Mouse (Mus musculus) brain, adult 2 months (tissue): Measurements from ENCODE around the gene Arhgap23.

Source experiments
- DNase-seq: peaks from one replicate; pipeline ENCODE4 v3.0.0; 2011; ENCODE audit warnings: low read depth, low spot score

Gene Arhgap23

GRCm38 (mm10) chr11:97463166-97463565, 47.8 kb downstream of the Arhgap23 start:
- DNase-seq = no peak

GRCm38 (mm10) chr11:97463991-97464390, 48.7 kb downstream of the Arhgap23 start:
- DNase-seq = no peak

- DNase-seq = no peak
Measured at GRCm38 (mm10) chr11:97465957-97466356, 50.6 kb downstream of the Arhgap23 start.

- DNase-seq = peak; percentile 97
Measured at GRCm38 (mm10) chr11:97466444-97467160, 51.3 kb downstream of the Arhgap23 start.

GRCm38 (mm10) chr11:97468639-97469287, 53.4 kb downstream of the Arhgap23 start:
- DNase-seq = peak; percentile 94

GRCm38 (mm10) chr11:97469828-97470227, 54.5 kb downstream of the Arhgap23 start:
- no peak for DNase-seq

DNA sequence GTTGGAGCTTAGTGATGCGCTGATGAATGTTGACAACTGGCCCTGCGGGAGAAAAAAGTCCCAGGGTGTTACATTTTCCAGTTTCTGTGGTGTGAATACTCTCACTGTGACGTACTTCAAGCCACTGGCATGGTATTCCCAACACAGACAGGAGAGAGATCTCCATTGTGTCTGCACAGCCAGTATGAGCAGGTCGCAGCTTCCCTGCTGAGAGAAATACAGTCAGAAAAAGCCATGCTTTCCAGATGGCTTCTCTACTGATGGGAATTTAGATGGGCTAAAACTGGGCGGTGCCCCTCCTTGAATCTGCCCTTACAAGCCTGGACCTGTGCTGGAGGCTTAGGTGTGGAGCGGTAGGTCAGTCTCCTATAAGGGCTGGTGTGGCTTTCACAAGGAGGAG, 55.9 kb downstream of the Arhgap23 start:
- DNase-seq = no peak

DNA sequence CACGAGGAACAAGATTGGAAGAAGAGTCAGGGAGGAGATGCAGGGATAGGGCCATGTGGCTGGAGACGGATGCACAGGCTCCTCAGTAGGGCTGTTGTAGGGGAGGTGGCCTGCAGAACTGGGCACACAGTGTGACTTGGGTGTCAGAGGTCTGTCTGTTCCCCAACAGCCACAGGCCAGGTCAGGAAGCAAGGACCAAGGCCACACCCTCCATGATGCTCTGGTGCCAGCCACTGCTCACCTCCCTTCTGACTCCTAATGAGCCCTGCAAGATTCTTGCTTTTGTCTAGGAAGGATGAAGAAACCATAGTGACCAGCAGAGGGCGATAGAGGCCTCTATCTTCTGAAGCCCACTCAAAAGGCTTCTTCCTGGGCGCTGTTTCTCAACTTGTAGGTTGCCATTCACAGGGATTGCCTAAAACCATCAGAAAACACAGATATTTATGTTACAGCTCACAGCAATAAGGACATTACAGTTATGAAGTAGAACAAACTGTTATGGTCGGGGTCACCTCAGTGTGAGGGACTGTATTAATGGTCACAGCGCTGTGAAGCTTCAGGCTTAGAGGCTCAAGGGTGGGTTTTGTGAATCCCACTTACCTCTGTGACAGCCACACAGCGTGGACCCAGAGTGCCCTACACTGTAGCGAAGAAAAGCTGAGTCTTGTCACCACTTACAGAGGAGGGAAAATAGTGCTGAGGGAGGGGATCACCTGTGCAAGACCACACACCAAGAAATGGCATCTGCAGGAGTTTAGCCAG, 61.2 kb downstream of the Arhgap23 start:
- DNase-seq = peak; percentile 92

DNA sequence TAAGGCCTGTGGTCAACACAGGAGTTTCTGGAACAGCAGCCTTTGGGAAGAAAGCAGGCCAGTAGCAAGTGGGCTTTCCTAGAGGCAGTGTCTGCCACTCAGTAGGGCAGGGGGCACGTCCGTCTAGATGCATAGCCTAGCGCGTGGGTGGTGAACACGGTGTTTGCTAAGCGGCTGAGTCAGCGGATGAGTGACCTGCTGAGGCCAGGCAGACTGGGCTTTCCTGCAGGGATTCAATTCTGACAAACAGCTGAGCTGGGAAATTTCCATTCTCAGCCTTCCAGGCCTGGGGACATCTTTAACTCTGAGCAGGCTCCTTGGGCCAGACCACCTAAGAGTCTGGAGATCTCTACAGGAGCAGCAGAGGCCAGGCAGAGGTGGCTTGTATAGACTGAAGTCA, 62.1 kb downstream of the Arhgap23 start:
- peak; percentile 90 for DNase-seq

GRCm38 (mm10) chr11:97478345-97478744, 63.0 kb downstream of the Arhgap23 start:
- DNase-seq = no peak

- no peak for DNase-seq
Measured at GRCm38 (mm10) chr11:97479085-97479484, 63.8 kb downstream of the Arhgap23 start.

DNA sequence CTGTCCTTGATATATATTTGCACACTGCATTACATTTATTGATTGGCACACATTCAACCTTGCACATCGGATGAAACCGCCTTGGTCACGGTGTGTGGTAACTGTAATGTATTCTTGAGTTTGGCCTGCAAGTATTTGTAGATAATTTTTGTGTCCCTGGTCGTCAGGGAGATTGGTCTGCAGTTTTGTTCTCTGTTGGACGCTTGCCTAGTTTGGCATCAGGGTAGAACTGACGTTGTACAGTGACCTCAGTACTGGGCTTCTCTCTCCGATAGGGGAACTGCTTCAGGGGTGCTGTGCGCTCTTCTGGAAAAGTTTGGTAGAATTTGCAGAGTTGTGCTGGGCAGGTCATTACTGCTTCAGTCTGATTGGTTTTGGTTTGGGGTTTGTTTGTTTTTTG, 64.5 kb downstream of the Arhgap23 start:
- peak; percentile 47 for DNase-seq

DNA sequence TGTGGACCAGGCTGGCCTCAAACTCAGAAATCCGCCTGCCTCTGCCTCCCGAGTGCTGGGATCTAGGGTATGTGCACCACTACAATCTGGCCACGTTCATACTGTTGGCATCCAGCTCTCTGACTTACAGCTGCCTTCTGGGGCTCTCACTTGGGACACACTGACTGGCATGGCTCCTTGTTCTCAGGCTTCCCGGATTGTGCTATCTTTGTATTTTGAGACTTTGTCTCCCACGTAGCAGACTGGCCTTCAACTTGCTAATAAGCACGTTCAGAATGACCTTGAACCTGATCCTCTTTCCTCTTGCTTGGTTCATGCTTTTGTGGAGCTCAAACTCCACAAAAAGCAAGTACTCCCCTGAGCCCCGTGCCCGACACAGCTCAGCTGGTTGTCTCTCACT, 70.3 kb downstream of the Arhgap23 start:
- DNase-seq = no peak

DNA sequence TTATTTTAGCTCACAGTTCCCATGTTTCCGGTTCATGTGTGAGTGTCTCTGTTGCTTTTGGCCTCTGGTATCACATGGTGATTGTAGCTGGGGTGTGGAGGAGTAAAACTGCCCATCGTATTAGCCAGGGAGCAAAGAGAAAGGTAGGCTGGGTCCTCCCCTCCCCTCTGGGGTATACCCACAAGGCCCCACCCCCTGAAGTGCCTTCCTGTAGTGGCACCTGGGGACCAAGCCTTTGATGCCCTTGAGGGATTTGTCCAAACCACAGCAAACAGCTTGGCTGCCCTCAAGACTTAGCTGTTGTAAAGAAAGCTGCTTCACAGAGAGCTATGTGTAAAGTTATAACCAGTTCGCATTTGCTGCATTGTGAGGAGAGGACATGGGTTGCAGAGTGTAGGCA, 72.3 kb downstream of the Arhgap23 start:
- DNase-seq = no peak

- peak; percentile 78 for DNase-seq
Measured at GRCm38 (mm10) chr11:97489589-97490324, 74.4 kb downstream of the Arhgap23 start.

DNA sequence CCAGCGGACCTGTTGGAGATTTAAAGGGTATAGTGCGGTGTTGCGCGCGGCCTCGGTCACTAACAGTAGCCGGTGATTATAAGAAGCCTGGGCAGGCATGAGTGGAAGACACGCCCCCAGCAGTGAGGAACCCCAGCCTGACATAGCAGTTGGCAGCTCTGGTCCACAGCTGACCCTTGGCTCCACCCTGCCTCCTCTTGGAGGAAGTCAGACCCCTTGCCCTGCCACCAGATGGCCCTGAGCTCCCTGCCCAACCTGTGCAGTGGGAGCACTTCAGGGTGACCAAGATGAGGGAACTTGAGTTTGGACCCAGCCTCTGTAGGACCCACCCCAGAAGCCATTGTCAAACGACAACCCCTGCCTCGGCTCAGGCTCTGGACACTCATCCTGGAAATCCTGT, 76.3 kb downstream of the Arhgap23 start:
- DNase-seq = no peak

DNA sequence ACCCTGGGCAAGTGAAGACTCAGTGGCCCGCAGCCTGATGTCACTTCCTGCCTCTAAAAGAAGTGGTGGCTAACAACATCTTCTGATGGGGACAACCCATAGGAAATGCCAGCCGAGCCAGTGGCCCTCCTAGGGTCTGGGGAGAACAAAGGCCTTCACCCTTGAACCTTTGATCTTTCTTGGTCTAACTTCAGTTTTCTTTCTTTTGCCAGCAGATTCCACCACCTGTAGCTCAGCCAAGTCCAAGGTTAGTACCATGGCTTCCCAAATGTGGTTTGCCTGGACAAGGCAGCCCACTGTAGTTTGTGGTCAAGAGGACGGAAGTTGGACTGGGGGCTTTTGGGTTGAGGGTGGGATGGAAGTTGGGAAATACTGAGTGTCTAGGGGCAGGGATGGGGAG, 77.5 kb downstream of the Arhgap23 start:
- no peak for DNase-seq

DNA sequence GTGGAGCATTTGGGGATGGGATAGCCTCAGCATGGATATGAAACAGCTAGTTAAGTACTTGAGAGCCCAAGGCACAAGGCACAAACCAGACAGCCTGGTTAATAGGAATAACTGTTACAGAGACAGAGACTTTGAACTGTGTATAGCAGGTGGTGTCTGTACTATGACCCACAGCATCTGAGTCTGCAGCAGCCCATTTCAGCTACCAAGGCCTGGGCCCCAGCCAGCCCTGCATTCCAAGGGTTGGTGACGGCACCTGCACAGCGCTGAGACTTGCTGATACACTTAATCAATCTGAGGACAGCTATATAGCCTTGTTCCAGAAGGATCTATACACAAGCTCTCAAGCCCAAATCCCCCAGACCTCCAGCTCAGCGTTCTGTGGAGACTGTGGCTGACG, 82.2 kb downstream of the Arhgap23 start:
- DNase-seq = no peak

DNA sequence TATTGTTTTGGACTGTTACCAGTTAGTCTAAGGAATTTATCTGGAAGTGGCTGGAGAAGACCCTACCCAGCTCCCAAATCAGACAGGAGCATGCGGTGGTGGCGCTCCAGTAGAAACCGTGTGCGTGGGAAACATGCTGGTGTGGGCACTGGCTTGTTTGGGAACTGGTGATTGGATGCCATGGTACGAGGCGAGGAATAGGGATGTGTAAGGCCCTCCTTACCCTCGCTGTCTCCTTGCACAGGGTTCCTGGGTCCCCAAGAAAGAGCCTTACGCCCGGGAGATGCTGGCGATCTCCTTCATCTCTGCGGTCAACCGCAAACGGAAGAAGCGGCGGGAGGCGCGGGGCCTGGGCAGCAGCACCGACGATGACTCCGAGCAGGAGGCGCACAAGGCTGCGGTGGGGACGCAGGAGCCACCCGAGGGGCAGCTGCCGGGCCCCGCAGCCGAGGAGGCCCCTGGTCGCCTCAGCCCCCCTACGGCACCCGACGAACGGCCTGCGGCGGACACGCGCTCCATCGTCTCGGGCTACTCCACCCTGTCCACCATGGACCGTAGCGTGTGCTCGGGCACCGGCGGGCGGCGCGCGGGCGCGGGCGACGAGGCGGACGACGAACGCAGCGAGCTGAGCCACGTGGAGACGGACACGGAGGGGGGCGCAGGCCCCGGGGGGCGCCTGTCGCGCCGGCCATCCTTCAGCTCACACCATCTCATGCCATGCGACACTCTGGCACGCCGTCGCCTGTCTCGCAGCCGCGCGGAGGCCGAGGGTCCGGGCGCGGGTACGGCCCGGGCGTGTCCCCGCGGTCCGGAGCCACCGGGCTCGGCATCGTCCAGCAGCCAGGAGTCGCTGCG, 84.8 kb downstream of the Arhgap23 start, which contains the start of gene 4933428G20Rik:
4933428G20Rik (minus strand) TSS at position 476 of the 855 bp plus-strand sequence.
- peak; percentile 57 for DNase-seq

GRCm38 (mm10) chr11:97500720-97501448, 85.6 kb downstream of the Arhgap23 start:
- DNase-seq = no peak
